Mouse (Mus musculus) brain, embryonic 18.5 days (tissue): ENCODE results near the gene Cib1.

Experiments used
- DNase-seq: peaks from one replicate; pipeline ENCODE4 v3.0.0-alpha.2; 2012; ENCODE audit warnings: low read depth, low spot score

The Cib1 gene

GRCm38 (mm10) chr7:80184968-80185367 lies 47.6 kb downstream of the Cib1 start:
- DNase-seq, result no peak

- DNase-seq, result no peak
Measured at GRCm38 (mm10) chr7:80184551-80184950, 48.1 kb downstream of the Cib1 start.

GRCm38 (mm10) chr7:80183969-80184368 lies 48.6 kb downstream of the Cib1 start:
- DNase-seq, result no peak

GRCm38 (mm10) chr7:80183466-80183865 lies 49.1 kb downstream of the Cib1 start:
- no peak for DNase-seq

- no peak for DNase-seq
Measured at GRCm38 (mm10) chr7:80182139-80182538, 50.5 kb downstream of the Cib1 start.

GRCm38 (mm10) chr7:80181078-80181477 lies 51.5 kb downstream of the Cib1 start:
- DNase-seq, result no peak

GRCm38 (mm10) chr7:80180202-80180601 lies 52.4 kb downstream of the Cib1 start:
- DNase-seq, result no peak

GRCm38 (mm10) chr7:80179790-80180189 lies 52.8 kb downstream of the Cib1 start:
- DNase-seq, result no peak

- DNase-seq, result no peak
Measured at GRCm38 (mm10) chr7:80179327-80179726, 53.3 kb downstream of the Cib1 start.

- no peak for DNase-seq
Measured at GRCm38 (mm10) chr7:80178037-80178729, 54.4 kb downstream of the Cib1 start.

GRCm38 (mm10) chr7:80177438-80177837 lies 55.2 kb downstream of the Cib1 start:
- DNase-seq, result no peak
